Mouse (Mus musculus): ENCODE data around the gene Serf2. TPM values are rescaled to one million over a fixed set of nuclear protein-coding genes. Genes with fewer than 3 reads are reported as not detected.
"Not testable (repeated sequence)": the region's sequence is repeated elsewhere in the genome, so short reads cannot be mapped to it uniquely, and the experiment has no call there.

The Serf2 gene
- total RNA-seq, 2 experiments from 2014 or later = 341 to 387 TPM

- DNase-seq = no peak
- intact Hi-C loops (cut with DNase I) = no loop called here
Observed at GRCm38 (mm10) chr2:121444178-121444577, 4.8 kb upstream of the Serf2 start, which contains the start of gene Ell3. Gene Ell3 (minus strand): TSS chr2:121444278.

- intact Hi-C loops (cut with DNase I) = loop anchor here (5.0 kb wide), 1 partner anchor 33 kb away; the partner anchor contains the start of genes Catsper2 and Pdia3
- no peak for DNase-seq
Observed at GRCm38 (mm10) chr2:121445117-121445516, 3.9 kb upstream of the Serf2 start.

- DNase-seq = no peak
- intact Hi-C loops (cut with DNase I) = loop anchor here (5.0 kb wide), 1 partner anchor 34 kb away; the partner anchor contains the start of genes Catsper2 and Pdia3
Observed at GRCm38 (mm10) chr2:121446506-121446905, 2.5 kb upstream of the Serf2 start.

DNA sequence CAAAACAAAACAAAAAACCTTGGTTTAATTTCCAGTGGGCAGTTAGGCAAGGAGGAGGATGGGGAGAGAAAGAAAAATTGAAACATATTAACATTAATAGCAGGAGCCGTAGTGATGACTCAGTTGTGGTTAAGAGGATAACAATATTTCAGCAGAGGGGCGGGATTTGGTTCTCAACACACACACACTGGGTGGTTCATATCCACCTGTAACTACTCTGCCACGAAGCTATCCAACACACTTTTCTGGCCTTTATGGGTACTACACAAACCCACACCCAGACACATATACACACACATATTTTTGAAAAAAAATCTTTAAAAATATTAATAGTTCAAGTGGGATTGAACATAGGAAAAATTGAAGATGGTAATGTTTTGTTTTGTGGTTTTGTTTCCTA, 2.0 kb upstream of the Serf2 start:
- intact Hi-C loops (cut with DNase I) = loop anchor here (5.0 kb wide), 1 partner anchor 35 kb away; the partner anchor contains the start of genes Catsper2 and Pdia3

GRCm38 (mm10) chr2:121448136-121448535, 859 bp upstream of the Serf2 start:
- intact Hi-C loops (cut with DNase I) = loop anchor here (1.0 to 5.0 kb wide), 2 partner anchors 26 to 36 kb away; partner anchors contain the start of genes Catsper2, Mfap1b and Pdia3
- DNase-seq = peak; percentile 37 to 56

More for the DNA sequence above, 2.0 kb upstream of the Serf2 start:
- DNase-seq = no peak

DNA sequence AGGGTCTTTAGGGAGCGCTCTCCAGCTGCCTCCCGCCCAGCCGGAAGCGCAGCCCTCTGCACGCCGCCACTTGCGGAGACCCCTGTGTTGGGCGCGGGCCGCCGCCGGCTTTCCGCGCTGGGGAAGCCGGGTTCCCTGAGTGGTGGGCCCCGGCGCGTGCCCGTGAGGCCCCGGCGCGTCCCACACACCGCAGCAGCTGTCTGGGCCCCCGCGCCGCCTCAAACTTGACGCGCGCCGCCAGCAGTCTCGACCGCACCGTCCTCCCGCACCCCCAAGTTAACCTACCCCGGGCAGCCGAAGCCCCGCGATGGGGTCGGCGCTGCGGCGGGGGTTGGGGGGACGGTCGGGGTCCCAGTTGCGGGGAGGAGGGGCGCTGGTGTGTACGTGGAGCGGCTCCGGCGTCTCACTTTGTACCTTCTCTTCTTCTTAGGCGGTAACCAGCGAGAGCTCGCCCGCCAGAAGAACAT, 583 bp downstream of the Serf2 start:
- intact Hi-C loops (cut with DNase I) = loop anchor here (5.0 to 10.0 kb wide), 2 partner anchors 37 to 505 kb away; partner anchors contain the start of genes Catsper2, Ctdspl2, Mageb3 and Pdia3
- DNase-seq = no peak

DNA sequence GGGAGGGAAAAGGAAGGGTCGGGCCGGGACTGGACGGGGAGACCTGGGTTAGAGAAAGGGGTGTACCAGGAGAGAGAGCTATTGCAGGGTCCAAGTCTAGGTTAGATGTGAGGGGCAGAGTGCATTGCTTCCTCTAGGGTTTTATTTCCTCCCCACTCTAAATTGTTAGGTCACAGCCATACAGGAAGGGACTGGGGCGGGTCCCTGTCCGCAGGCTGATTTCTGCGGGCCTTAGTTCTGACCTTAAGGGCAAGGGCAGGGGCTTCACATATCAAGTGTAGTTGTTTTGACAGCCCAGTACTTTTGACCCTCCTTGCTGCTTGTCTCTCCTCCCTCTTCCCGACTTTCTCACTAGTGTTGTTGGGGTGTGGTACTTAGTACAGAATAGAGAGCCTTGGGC, 1.1 kb downstream of the Serf2 start:
- intact Hi-C loops (cut with DNase I) = loop anchor here (10.0 kb wide), 1 partner anchor 505 kb away; the partner anchor contains the start of genes Ctdspl2 and Mageb3
- peak in 1 of 2 experiments; percentile 23 for DNase-seq

DNA sequence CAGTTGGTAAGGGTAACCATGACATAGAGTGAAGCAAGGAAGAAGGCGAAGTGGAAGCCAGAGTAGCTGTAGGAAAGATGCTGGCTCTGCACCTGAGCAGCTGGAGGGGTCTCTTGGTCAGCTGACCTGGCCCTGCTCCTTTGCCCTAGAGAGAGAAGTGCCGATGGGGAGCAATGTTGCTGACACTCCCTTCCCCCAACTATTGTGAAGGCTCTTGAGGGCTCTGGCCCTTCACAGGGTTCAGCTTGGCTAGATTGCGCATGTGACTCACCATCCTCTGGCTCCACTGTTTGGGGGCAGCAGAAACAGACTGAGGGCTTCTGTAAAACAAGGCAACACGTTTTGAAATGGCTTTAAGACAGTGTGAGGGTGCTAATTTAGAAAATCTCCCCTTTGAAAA, 3.4 kb downstream of the Serf2 start:
- intact Hi-C loops (cut with DNase I) = loop anchor here (10.0 kb wide), 1 partner anchor 502 kb away; the partner anchor contains the start of genes Ctdspl2 and Mageb3
- no peak for DNase-seq

GRCm38 (mm10) chr2:121452990-121453389, 4.0 kb downstream of the Serf2 start, which contains the start of gene Hypk:
Gene Hypk (plus strand): TSS chr2:121453290.
- no peak for DNase-seq
- intact Hi-C loops (cut with DNase I) = loop anchor here (10.0 kb wide), 1 partner anchor 502 kb away; the partner anchor contains the start of genes Ctdspl2 and Mageb3

DNA sequence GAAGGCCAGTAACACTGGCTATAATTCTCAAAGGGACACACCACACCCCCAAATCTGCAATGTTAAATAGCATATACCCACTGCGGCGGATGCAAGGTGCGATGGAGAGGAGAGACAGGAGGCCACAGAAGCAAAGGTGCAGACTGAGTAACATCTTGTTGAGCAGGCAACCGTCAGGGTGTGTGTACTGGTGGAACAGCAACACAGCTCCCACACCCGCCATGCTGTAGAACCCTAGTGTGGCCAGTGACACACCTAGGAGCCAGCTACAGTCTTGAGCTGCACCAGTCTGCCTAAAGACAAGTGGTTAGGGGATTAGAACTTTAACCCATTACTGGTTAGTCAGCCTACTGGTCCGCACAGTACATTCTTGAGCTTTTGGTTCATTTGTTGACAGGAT, 4.9 kb downstream of the Serf2 start:
- DNase-seq = no peak
- intact Hi-C loops (cut with DNase I) = loop anchor here (10.0 kb wide), 1 partner anchor 501 kb away; the partner anchor contains the start of genes Ctdspl2 and Mageb3

GRCm38 (mm10) chr2:121455534-121455933, 6.5 kb downstream of the Serf2 start:
- intact Hi-C loops (cut with DNase I) = loop anchor here (10.0 kb wide), 1 partner anchor 499 kb away; the partner anchor contains the start of genes Ctdspl2 and Mageb3

DNA sequence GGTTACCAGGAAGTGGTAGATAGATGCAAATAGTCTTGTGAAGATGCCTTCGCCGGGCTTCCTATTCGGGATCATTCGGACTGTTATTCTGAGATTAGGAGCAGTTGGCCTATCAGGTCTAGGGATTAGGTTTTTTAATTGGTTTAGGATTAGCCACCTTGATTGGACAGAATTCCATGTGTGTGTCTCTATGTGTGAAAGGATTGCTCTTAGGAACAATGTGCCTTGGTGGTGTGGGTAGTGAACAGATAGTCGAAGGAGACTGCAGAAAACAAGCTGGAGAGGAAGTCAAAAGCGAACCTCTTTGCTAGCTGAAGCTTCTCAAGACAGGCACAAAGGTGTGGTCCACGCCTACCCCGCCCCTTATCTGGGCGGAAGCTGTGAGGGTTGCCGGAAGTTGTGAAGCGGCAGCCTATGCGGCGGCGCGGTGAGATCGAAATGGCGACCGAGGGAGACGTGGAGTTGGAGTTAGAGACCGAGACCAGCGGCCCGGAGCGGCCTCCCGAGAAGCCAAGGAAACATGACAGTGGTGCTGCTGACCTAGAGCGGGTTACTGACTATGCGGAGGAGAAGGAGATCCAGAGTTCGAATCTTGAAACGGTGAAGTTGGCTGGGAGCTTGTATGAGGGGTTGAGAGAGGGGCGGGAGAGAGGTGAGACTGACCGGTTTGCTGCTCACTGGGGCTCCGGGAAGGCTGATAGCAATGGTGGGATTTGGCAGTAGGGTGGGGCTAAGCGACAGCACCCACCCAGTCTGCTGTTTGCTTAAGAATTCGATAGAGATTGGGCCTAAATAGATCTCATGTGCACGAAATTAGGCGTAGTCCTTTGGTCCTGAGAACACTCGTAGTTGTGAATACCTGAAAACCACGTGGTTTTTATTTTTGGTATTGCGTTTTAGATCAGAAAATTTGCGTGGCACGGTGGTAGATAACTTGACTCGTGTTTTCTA, 8.0 kb downstream of the Serf2 start, which contains the start of gene Serinc4:
Gene Serinc4 (minus strand): TSS at position 90 of the 951 bp plus-strand sequence.
- peak; percentile 79 to 87 for DNase-seq
- intact Hi-C loops (cut with DNase I) = loop anchor here (10.0 kb wide), 1 partner anchor 498 kb away; the partner anchor contains the start of genes Ctdspl2 and Mageb3

More at GRCm38 (mm10) chr2:121455534-121455933, 6.5 kb downstream of the Serf2 start:
- DNase-seq = no peak

DNA sequence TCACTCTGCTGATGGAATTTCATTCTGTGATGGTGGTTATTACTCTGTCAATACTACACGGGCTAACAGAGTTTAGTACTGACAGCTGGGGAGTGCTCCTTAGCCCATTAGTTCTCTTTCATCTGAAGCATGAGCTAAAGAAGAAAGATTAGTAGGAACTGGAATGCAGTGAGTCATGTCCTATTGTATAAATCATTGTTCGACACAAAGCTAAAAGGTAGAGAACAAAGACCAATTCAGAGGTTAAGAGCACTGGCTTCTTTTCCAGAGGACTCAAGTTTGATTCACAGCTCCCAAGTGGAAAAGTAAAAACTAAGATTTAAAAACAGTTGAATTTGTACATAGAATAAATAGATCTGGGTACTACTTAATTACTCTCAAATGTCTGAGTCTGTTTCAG, 11.1 kb downstream of the Serf2 start:
- intact Hi-C loops (cut with DNase I) = no loop called here
- no peak for DNase-seq

GRCm38 (mm10) chr2:121468982-121469381, 20.0 kb downstream of the Serf2 start:
- intact Hi-C loops (cut with DNase I); DNase-seq: not testable (repeated sequence)

GRCm38 (mm10) chr2:121472783-121473182, 23.8 kb downstream of the Serf2 start:
- intact Hi-C loops (cut with DNase I); DNase-seq: not testable (repeated sequence)

- peak; percentile 70 to 80 for DNase-seq
- intact Hi-C loops (cut with DNase I) = loop anchor here (1.0 kb wide), 1 partner anchor 25 kb away; no protein-coding TSS in a partner anchor
Observed at GRCm38 (mm10) chr2:121473301-121474179, 24.5 kb downstream of the Serf2 start, which contains the start of gene Mfap1b. Gene Mfap1b (minus strand): TSS chr2:121474067.

DNA sequence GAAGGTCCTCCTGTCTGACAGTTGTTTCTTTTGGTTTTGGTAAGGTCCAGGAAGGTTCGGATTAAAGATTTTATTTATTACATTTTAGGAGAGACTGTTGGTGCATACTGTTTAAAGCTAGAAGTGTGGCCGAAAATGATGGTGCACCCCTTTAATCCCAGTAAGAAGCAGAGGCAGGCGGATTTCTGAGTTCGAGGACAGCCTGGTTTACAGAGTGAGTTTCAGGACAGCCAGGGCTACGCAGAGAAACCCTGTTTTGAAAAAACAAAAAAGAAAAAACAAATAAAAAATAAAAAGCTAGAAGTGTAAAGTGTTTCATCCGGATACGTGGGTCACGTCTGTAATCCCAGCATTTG, 25.2 kb downstream of the Serf2 start:
- intact Hi-C loops (cut with DNase I) = loop anchor here (1.0 kb wide), 1 partner anchor 26 kb away; no protein-coding TSS in a partner anchor
- no peak for DNase-seq

GRCm38 (mm10) chr2:121475306-121475705, 26.3 kb downstream of the Serf2 start:
- intact Hi-C loops (cut with DNase I); DNase-seq: not testable (repeated sequence)
